Mouse (Mus musculus) liver, embryonic 15.5 days (tissue): Measurements from ENCODE around the gene Aym1. TPM values are rescaled to one million over a fixed set of nuclear protein-coding genes. Genes with fewer than 3 reads are reported as not detected.

Experiments
- ATAC-seq: fragments of 200-750 bp; cut with Nextera tagmentation; 2 replicates; pipeline ENCODE4 v1.8.0; 2017; ENCODE audit warnings: moderate number of reproducible peaks, mild to moderate bottlenecking, moderate library complexity; ENCODE audit not compliant: insufficient read depth
- H3K27ac ChIP-seq: fragments of 300-500 bp; sonication (generic); replicated peaks from 2 replicates; pipeline ENCODE4 v1.5.1; 2015; ENCODE audit warnings: mild to moderate bottlenecking, inconsistent platforms
- H3K27me3 ChIP-seq: fragments of 300-500 bp; sonication (generic); 2 replicates; pipeline ENCODE4 v1.6.1; 2015; ENCODE audit warnings: mild to moderate bottlenecking, inconsistent platforms
- H3K36me3 ChIP-seq: fragments of 300-500 bp; sonication (generic); replicated peaks from 2 replicates; pipeline ENCODE4 v1.6.1; 2015; ENCODE audit warnings: moderate library complexity, mild to moderate bottlenecking, inconsistent platforms
- H3K4me1 ChIP-seq: fragments of 300-500 bp; sonication (generic); replicated peaks from 2 replicates; pipeline ENCODE4 v1.6.1; 2015; ENCODE audit warnings: inconsistent platforms
- H3K4me2 ChIP-seq: fragments of 300-500 bp; sonication (generic); 2 replicates; pipeline ENCODE4 v1.6.1; 2015; ENCODE audit warnings: moderate library complexity, mild to moderate bottlenecking, inconsistent platforms
- H3K4me3 ChIP-seq: fragments of 300-500 bp; sonication (generic); replicated peaks from 2 replicates; pipeline ENCODE4 v1.5.1; 2015; ENCODE audit warnings: mild to moderate bottlenecking, inconsistent platforms
- H3K9ac ChIP-seq: fragments of 300-500 bp; sonication (generic); 2 replicates; pipeline ENCODE4 v1.6.1; 2015; ENCODE audit warnings: moderate library complexity, mild to moderate bottlenecking, inconsistent platforms
- H3K9me3 ChIP-seq: fragments of 300-500 bp; sonication (generic); replicated peaks from 2 replicates; pipeline ENCODE4 v1.6.1; 2016; ENCODE audit warnings: inconsistent platforms
- WGBS: fragments of 180-500 bp; shearing (Covaris S2); methylation state at CpG from one replicate; pipeline ENCODE4 v1.1.7; 2015; ENCODE audit warnings: mixed read lengths; ENCODE audit not compliant: insufficient replicate concordance; 5-methylcytosine and 5-hydroxymethylcytosine counted together
- polyA plus RNA-seq: library from polyadenylated mRNA; unstranded; fragments of >200 nt; fragmentation: Nextera tagmentation; extraction: Ambion mirVana; gene quantifications from 2 replicates; pipeline ENCODE4 v1.2.1, GENCODE M21; 2015

Aym1 gene
- polyA plus RNA-seq, result not detected in 2 replicates

GRCm38 (mm10) chr5:113357186-113357585 is at the start of gene Aym1:
TSS of gene Aym1 (plus strand) at chr5:113357294.
- no peak for ATAC-seq
- Histone ChIP-seq H3K4me3 (no peak within 1 kb of the TSS), H3K4me2 (no peak within 1 kb of the TSS), H3K9ac (no peak within 1 kb of the TSS), H3K4me1 (no peaks in the 10 kb centered on the region), H3K27ac (no peak within 1 kb of the TSS), H3K36me3 (no peaks in the 10 kb centered on the region), H3K9me3 (no peaks in the 10 kb centered on the region), H3K27me3 (peaks cover 24% of the 10 kb centered on the region; the same call in 1 of the 2 replicates)
- 40% methylated on average over 5 of the region's 6 CpGs for WGBS

- no peak for ATAC-seq
- H3K4me2 ChIP-seq, result peak overlapping the region; percentile 60
- no peak overlapping the region for H3K27ac ChIP-seq
- no peak overlapping the region for H3K9ac ChIP-seq
- no peaks in the 10 kb centered on the region for H3K9me3 ChIP-seq
- H3K4me1 ChIP-seq, result no peaks in the 10 kb centered on the region
- no peak overlapping the region for H3K4me3 ChIP-seq
- 54% methylated on average over 22 of the region's 22 CpGs for WGBS
- peaks cover 60% of the 10 kb centered on the region for H3K27me3 ChIP-seq
- H3K36me3 ChIP-seq, result no peaks in the 10 kb centered on the region
Observed at GRCm38 (mm10) chr5:113309491-113310376, 47.4 kb upstream of the Aym1 start.

- Histone ChIP-seq H3K4me1 (no peaks in the 10 kb centered on the region), H3K4me3 (peak within 1 kb of the TSS; percentile 43), H3K36me3 (no peaks in the 10 kb centered on the region), H3K27me3 (peaks cover 66% of the 10 kb centered on the region), H3K9me3 (no peaks in the 10 kb centered on the region), H3K4me2 (peak within 1 kb of the TSS; percentile 60), H3K27ac (no peak within 1 kb of the TSS), H3K9ac (no peak within 1 kb of the TSS)
- no peak for ATAC-seq
- 4% methylated on average over 53 of the region's 53 CpGs for WGBS
Observed at GRCm38 (mm10) chr5:113310377-113311003, 46.6 kb upstream of the Aym1 start, which contains the start of gene Sgsm1. TSS of gene Sgsm1 (minus strand) at chr5:113310786.

- no peak overlapping the region for H3K4me2 ChIP-seq
- H3K27ac ChIP-seq, result no peak overlapping the region
- H3K27me3 ChIP-seq, result peaks cover 41% of the 10 kb centered on the region
- H3K36me3 ChIP-seq, result no peaks in the 10 kb centered on the region
- H3K9ac ChIP-seq, result no peak overlapping the region
- H3K4me3 ChIP-seq, result no peak overlapping the region
- 3% methylated on average over 24 of the region's 24 CpGs for WGBS
- H3K4me1 ChIP-seq, result no peaks in the 10 kb centered on the region
- H3K9me3 ChIP-seq, result no peaks in the 10 kb centered on the region
- no peak for ATAC-seq
Observed at GRCm38 (mm10) chr5:113313998-113314397, 43.1 kb upstream of the Aym1 start.

- Histone ChIP-seq H3K36me3 (no peaks in the 10 kb centered on the region), H3K4me2 (peak overlapping the region; percentile 36; the same call in 1 of the 2 replicates), H3K4me3 (no peak overlapping the region), H3K9me3 (no peaks in the 10 kb centered on the region), H3K4me1 (no peaks in the 10 kb centered on the region), H3K27ac (no peak overlapping the region), H3K27me3 (peaks cover 23% of the 10 kb centered on the region), H3K9ac (no peak overlapping the region)
- 6% methylated on average over 38 of the region's 38 CpGs for WGBS
- no peak for ATAC-seq
Observed at GRCm38 (mm10) chr5:113323784-113324638, 33.1 kb upstream of the Aym1 start.

- Histone ChIP-seq H3K4me1 (no peaks in the 10 kb centered on the region), H3K9me3 (no peaks in the 10 kb centered on the region), H3K27me3 (peaks cover 29% of the 10 kb centered on the region), H3K9ac (no peak overlapping the region), H3K27ac (no peak overlapping the region), H3K36me3 (no peaks in the 10 kb centered on the region), H3K4me2 (no peak overlapping the region), H3K4me3 (no peak overlapping the region)
- no peak for ATAC-seq
- 77% methylated on average over 8 of the region's 8 CpGs for WGBS
Observed at GRCm38 (mm10) chr5:113329463-113329862, 27.6 kb upstream of the Aym1 start.

GRCm38 (mm10) chr5:113330202-113330601 is 26.9 kb upstream of the Aym1 start:
- H3K4me3 ChIP-seq, result no peak overlapping the region
- H3K4me2 ChIP-seq, result no peak overlapping the region
- no peaks in the 10 kb centered on the region for H3K36me3 ChIP-seq
- H3K27ac ChIP-seq, result no peak overlapping the region
- H3K27me3 ChIP-seq, result peaks cover 30% of the 10 kb centered on the region
- ATAC-seq, result no peak
- no peaks in the 10 kb centered on the region for H3K9me3 ChIP-seq
- H3K9ac ChIP-seq, result no peak overlapping the region
- H3K4me1 ChIP-seq, result no peaks in the 10 kb centered on the region
- 58% methylated on average over 3 of the region's 3 CpGs for WGBS

GRCm38 (mm10) chr5:113332239-113332638 is 24.9 kb upstream of the Aym1 start:
- WGBS, result 27% methylated on average over 12 of the region's 12 CpGs
- Histone ChIP-seq H3K4me3 (no peak overlapping the region), H3K4me1 (no peaks in the 10 kb centered on the region), H3K27ac (no peak overlapping the region), H3K4me2 (no peak overlapping the region), H3K36me3 (no peaks in the 10 kb centered on the region), H3K9ac (no peak overlapping the region), H3K27me3 (peaks cover 50% of the 10 kb centered on the region), H3K9me3 (no peaks in the 10 kb centered on the region)
- no peak for ATAC-seq

- Histone ChIP-seq H3K4me3 (no peak overlapping the region), H3K9me3 (no peaks in the 10 kb centered on the region), H3K27ac (no peak overlapping the region), H3K4me1 (no peaks in the 10 kb centered on the region), H3K9ac (no peak overlapping the region), H3K36me3 (no peaks in the 10 kb centered on the region), H3K4me2 (no peak overlapping the region), H3K27me3 (peaks cover 57% of the 10 kb centered on the region)
- 44% methylated on average over 4 of the region's 4 CpGs for whole genome bisulfite sequencing
- ATAC-seq, result no peak
Observed at GRCm38 (mm10) chr5:113332899-113333298, 24.2 kb upstream of the Aym1 start.

- Histone ChIP-seq H3K36me3 (no peaks in the 10 kb centered on the region), H3K9me3 (no peaks in the 10 kb centered on the region), H3K4me1 (no peaks in the 10 kb centered on the region), H3K4me3 (no peak overlapping the region), H3K27ac (no peak overlapping the region), H3K4me2 (no peak overlapping the region), H3K27me3 (peaks cover 62% of the 10 kb centered on the region), H3K9ac (no peak overlapping the region)
- no peak for ATAC-seq
- 8% methylated on average over 34 of the region's 34 CpGs for WGBS
Observed at GRCm38 (mm10) chr5:113334621-113335530, 22.2 kb upstream of the Aym1 start.
